Mouse (Mus musculus): Measurements from ENCODE around the gene Pxk.

GRCm38 (mm10) chr14:8059938-8060337 lies 38.1 kb upstream of the Pxk start:
- TF ChIP-seq CTCF (IDR thresholded peaks at IDR 0.05; ENCODE audit: borderline replicate concordance, extremely low read depth, insufficient read depth, insufficient read length) (no peak), POLR2A (IDR thresholded peaks at IDR 0.05; ENCODE audit: borderline replicate concordance, extremely low read depth, insufficient read depth, insufficient read length, poor library complexity, severe bottlenecking) (no peak)
